Mouse (Mus musculus): ENCODE measurements around the gene Nup62.

DNA sequence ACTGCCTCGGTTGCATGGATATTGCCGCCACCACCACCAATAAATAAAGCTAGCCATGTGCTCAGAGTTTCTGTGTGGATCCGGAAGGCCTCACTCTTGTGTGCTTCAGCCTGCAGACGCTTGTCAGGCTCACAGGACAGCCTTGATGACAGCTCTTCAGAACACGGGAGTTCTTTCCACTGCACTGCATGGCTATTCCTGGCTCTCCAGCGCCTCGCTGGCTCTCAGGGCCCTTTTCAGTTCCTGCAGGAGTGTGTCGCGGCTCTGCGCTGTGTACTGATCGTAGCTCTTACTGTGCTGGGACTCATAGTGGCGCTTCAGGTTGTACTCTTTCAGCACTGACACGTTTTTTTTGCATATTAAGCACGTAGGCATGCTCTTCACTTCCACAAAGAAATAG lies 61.9 kb downstream of the Nup62 start:
- no peak for TF ChIP-seq POLR2A (IDR thresholded peaks at IDR 0.05; ENCODE audit: borderline replicate concordance, low read depth, low read length)
- no peak for TF ChIP-seq CTCF (IDR thresholded peaks at IDR 0.05; ENCODE audit: low read depth, low read length)
